Mouse (Mus musculus) adrenal gland, adult (tissue): ENCODE data around the gene Tacstd2.
A peak's percentile ranks its signal among the peaks of the same experiment; 100 is the strongest.
"Not testable (repeated sequence)": the region's sequence is repeated elsewhere in the genome, so short reads cannot be mapped to it uniquely, and the experiment has no call there.

Source experiments
- DNase-seq, 2 experiments: peaks; one replicate each; pipeline ENCODE4 v3.0.0; 2022 to 2023; ENCODE audit warnings: low spot score in 1 of 2; ENCODE audit not compliant: inconsistent age in 2 of 2

Gene Tacstd2

DNA sequence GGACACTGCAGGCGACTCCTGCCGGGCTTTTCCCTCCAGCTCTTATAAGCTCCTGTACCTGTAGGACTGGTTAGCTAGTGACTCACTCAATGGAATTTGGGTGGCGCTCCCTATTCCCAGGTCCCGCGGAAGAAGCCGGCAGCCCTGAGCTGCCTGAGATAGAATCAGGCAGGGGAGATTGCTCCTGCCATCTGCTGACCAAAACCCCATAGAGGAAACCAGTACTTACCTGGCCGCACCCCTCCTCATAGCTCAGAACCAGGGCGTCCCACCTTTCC lies at the start of gene Tacstd2:
Gene Tacstd2, minus strand, starts transcription at position 20 of the 278 bp plus-strand sequence.
- DNase-seq: no peak

GRCm38 (mm10) chr6:67566270-67566669 lies 30.7 kb upstream of the Tacstd2 start:
- DNase-seq: no peak

DNA sequence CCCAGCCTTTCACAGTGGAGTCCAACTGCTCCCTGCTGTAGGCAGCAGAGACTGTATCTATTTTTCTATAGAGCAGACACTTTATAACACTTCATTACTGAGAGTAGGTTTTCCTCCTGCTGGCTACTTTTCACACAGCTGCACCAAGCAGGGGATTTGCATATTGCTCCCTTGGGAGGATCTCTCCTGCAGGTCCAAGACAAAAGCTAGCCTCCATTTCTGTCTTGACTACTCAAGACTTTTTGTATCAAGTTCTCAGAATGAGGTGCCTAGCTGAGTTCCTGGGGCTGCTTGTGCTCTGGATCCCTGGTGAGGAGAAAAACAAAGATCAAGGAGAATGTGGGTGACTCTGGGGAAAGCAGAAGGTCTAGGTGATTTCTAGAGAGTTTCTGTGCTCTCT lies 19.8 kb upstream of the Tacstd2 start:
- DNase-seq: no peak

GRCm38 (mm10) chr6:67549550-67549949 lies 14.0 kb upstream of the Tacstd2 start:
- DNase-seq: peak in 1 of 2 experiments; percentile 32

DNA sequence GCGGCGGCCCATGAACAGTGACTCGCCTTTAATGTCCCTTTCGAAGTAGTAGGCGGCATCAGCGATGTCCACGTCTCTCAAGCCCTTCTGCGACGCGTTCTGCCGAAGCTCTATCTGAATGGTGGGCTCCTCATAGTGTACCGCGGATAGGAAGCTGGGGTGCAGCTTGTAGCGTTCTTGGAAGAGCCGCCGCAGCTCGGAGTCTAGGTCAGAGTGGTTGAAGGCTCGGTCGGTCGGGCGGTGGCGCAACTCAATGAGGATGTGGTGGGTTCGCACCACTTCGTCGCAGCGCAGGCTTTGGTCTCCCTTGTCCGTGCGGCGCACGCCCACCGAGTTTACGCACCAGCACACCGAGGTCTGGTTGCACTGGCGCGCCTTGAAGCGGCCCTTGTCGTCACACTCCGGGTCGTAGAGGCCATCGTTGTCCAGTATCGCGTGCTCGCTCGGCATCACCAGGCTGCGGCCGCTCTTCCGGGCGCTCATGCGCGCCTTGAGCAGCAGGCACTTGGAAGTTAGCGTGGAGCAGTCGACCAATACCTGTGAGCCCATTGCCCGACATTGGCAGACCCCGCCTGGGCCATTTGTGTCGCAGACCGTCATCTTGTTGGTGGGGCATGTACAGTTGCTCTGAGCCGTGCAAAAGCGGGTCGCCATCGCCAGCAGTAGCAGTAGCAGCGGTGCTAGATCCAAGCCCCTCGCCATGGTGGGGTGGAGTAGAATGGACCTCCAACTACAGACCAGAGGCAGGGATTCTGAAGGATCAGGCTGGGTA lies 405 bp downstream of the Tacstd2 start:
- DNase-seq: peak in 1 of 2 experiments; percentile 42

DNA sequence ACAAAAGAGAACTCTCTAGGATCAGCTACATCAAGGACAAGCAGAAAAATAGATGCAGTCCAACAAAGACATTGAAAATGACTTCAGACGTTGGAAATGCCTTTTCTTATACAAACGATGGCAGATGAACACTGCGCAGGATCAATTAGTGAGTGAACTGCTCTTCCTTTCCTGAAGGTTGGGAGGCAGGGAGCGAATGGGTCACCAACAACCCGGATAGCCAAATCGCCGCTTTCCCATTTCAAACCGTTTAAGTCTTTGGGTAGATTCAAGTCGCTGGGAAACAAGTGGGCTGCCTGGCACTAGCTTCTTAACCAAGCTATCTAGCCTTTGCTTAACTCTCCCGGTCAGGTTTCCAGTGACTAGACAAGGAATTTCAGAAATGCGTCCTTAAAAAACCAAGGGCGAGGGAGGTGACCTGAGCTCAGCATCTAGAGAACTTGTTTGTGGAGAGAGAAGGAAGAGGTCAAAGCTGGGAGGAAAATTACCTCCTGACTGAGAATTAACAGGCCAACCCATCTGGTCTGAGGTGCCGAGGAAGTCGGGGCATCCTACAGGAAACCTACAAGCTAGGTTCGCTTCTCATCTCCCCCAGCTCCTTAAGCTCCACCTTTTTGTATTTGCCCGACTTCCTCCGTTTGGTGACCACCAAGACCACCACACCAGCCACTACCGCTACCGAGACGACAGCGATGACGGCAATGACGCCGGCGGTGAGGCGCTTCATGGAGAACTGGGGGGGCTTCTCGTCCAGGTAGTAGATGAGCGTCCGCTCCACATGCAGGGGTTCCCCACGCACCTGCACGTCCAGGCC lies 1.2 kb downstream of the Tacstd2 start:
- DNase-seq: no peak

DNA sequence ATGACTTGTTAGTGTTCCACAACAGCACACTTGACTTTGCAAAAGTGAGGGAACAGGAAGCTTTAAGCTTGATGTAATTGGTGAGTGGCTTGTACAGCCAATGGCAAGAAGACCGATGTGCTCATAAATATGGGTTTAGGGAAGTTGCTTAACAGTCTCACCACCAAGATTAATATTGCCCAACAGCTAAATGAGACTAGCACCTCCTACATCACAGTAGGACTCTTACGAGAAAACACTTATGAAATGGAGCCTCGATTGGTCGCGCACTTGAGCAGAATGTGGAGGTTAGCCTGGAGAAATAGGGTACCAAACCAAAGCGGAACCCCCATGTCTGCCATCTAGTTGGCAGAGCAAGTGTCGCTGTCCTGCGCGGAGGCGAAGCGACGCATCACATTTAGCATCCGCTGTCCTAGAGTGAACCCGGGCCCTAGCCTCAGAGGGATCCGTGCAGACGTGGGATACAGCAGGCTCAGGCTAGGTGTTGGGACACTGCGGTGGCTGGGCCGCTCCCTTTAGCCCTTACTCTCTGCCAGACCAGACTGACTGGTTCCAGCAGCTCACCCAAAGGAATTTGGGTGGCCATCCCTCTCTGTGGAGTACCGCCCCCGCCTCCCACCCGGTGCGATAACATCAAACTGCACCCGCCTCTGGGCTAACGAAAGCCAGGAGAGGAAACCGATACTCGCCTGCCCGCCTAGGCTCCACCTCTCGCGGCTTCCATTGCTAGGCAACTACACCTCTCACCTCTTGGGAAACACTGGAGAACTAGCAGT lies 2.7 kb downstream of the Tacstd2 start:
- DNase-seq: peak in 1 of 2 experiments; percentile 45

GRCm38 (mm10) chr6:67531822-67532162 lies 3.8 kb downstream of the Tacstd2 start:
- DNase-seq: no peak

- DNase-seq: peak in 1 of 2 experiments; percentile 58
Measured at GRCm38 (mm10) chr6:67530992-67531821, 4.4 kb downstream of the Tacstd2 start.

DNA sequence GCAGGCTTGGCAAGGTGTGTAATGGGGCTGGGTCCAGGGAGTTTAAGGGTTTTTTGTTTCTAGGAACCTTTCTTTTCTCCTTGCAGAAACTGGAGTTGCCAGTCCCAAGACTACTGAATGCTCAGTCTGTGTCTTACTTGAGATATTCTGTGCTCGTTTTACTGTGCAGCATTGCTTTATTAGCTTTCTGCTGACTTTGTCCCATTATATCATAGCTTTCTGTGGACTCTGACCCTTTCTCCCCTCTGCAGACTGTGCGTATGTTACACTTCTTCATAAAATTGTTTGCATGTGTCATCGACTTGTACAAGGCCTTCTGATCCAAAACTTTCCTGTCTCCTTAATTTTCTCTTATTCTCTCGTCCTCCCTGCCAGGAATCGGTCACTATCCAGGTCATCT lies 9.2 kb downstream of the Tacstd2 start:
- DNase-seq: no peak

DNA sequence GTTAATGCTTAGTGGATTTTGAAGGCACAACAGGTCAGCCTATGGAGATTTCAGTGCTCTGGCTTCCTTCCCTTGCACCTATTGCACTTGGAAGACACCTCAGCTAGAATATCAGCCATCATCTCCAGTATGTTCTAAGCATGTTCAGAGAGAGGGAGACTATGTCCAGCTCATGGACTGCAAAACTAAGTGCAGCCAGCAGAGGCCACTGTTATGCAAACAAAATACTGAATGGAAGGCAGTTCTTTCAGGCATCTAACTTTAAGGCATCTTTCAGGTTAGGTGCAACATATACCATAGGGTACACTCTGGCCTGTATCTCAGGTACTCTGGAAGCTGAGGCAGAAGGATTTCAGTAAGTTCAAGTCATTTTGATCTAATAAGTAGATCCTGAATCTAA lies 24.8 kb downstream of the Tacstd2 start:
- peak; percentile 32 to 83 for DNase-seq

DNA sequence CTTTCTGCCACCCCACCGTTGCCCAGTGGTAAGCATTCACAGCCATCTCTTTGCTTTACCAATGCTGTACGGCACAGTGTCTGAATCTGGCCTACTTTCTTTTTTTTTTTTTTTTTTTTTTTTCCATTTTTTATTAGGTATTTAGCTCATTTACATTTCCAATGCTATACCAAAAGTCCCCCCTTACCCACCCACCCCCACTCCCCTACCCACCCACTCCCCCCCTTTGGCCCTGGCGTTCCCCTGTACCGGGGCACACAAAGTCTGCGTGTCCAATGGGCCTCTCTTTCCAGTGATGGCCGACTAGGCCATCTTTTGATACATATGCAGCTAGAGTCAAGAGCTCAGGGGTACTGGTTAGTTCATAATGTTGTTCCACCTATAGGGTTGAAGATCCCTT lies 33.7 kb downstream of the Tacstd2 start:
- DNase-seq: not testable (repeated sequence)

- peak; percentile 43 to 83 for DNase-seq
Measured at GRCm38 (mm10) chr6:67491755-67492154, 43.8 kb downstream of the Tacstd2 start, which contains the start of gene Il23r. Il23r (minus strand) TSS chr6:67491855.
